Mouse (Mus musculus) ES-E14 (cell line): ENCODE measurements around the gene Psma1.

Source experiments
- CHD2 ChIP-seq: IDR thresholded peaks from 2 replicates; pipeline ENCODE4 v1.6.1; 2014; ENCODE audit warnings: mild to moderate bottlenecking, low read depth, low read length, inconsistent platforms
- MAFK ChIP-seq: IDR thresholded peaks from 2 replicates; pipeline ENCODE4 v1.6.1; 2014; ENCODE audit warnings: mild to moderate bottlenecking, low read depth, low read length, inconsistent platforms; ENCODE audit not compliant: insufficient read depth
- ZC3H11A ChIP-seq: IDR thresholded peaks from 2 replicates; pipeline ENCODE4 v1.6.1; 2012; ENCODE audit warnings: low read depth, mild to moderate bottlenecking, inconsistent platforms, low read length, borderline replicate concordance

DNA sequence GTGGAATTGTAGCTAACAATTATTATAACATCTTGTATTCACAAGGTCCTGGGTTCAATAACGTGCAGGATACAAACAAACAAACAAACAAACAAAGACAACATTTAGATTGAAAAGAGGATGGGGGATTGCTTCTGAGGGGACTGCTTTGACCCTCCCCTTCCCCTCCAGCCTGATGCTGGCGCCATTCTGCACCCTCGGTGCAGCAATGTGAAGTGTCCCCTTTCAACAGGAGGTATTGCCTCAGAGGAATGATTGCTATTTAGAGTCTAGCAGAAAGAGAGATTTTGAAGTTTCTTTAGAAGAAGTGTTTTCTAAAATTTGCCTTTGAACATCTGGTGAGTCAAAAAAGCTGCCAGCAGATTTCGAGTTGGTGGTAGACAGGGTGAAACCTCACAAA is 23.3 kb upstream of the Psma1 start:
- TF ChIP-seq ZC3H11A (no peak), MAFK (no peak), CHD2 (no peak)
